Mouse (Mus musculus) stomach, embryonic 14.5 days (tissue): ENCODE results near the gene Ace. TPM values are rescaled to one million over a fixed set of nuclear protein-coding genes. Genes with fewer than 3 reads are reported as not detected.

Source experiments
- ATAC-seq: fragments of 200-750 bp; cut with Nextera tagmentation; 2 replicates; pipeline ENCODE4 v1.8.0; 2017; ENCODE audit warnings: low read depth, moderate TSS enrichment; ENCODE audit not compliant: insufficient number of reproducible peaks, insufficient read depth, low FRiP score
- H3K27ac ChIP-seq: fragments of 300-500 bp; sonication (generic); 2 replicates; pipeline ENCODE4 v1.5.1; 2014; ENCODE audit warnings: mild to moderate bottlenecking, low read length, moderate library complexity, mixed read lengths
- H3K27me3 ChIP-seq: fragments of 300-500 bp; sonication (generic); 2 replicates; pipeline ENCODE4 v1.6.1; 2014; ENCODE audit warnings: low read length, control low read depth, mixed read lengths; ENCODE audit not compliant: control insufficient read depth, insufficient read depth
- H3K36me3 ChIP-seq: fragments of 300-500 bp; sonication (generic); 2 replicates; pipeline ENCODE4 v1.6.1; 2014; ENCODE audit warnings: mild to moderate bottlenecking, control low read depth, low read length, moderate library complexity, mixed read lengths; ENCODE audit not compliant: control insufficient read depth, insufficient read depth
- H3K4me1 ChIP-seq: fragments of 300-500 bp; sonication (generic); 2 replicates; pipeline ENCODE4 v1.6.1; 2014; ENCODE audit warnings: low read length, control low read depth, mixed read lengths; ENCODE audit not compliant: control insufficient read depth, insufficient read depth
- H3K4me2 ChIP-seq: fragments of 300-500 bp; sonication (generic); replicated peaks from 2 replicates; pipeline ENCODE4 v1.6.1; 2014; ENCODE audit warnings: low read depth, low read length, control low read depth
- H3K4me3 ChIP-seq: fragments of 300-500 bp; sonication (generic); 2 replicates; pipeline ENCODE4 v1.5.1; 2014; ENCODE audit warnings: low read depth, low read length, control low read depth
- H3K9ac ChIP-seq: fragments of 300-500 bp; sonication (generic); replicated peaks from 2 replicates; pipeline ENCODE4 v1.6.1; 2014; ENCODE audit warnings: low read depth, mild to moderate bottlenecking, control low read depth, low read length, moderate library complexity, mixed read lengths
- H3K9me3 ChIP-seq: fragments of 300-500 bp; sonication (generic); 2 replicates; pipeline ENCODE4 v1.6.1; 2016; ENCODE audit warnings: low read depth, low read length, control low read depth; ENCODE audit not compliant: control insufficient read depth
- WGBS: fragments of 180-500 bp; shearing (Covaris S2); extraction: QIAGEN DNeasy Blood & Tissue Kit; methylation state at CpG from one replicate; pipeline ENCODE4 v1.1.7; 2014; 5-methylcytosine and 5-hydroxymethylcytosine counted together
- polyA plus RNA-seq: library from polyadenylated mRNA; unstranded; fragments of >200 nt; fragmentation: Nextera tagmentation; extraction: Ambion mirVana; gene quantifications from 2 replicates; pipeline ENCODE4 v1.2.1, GENCODE M21; 2014

Ace gene
- 0.72 and 0.80 TPM in 2 replicates for polyA plus RNA-seq

GRCm38 (mm10) chr11:105967741-105968574 is at the start of gene Ace:
Gene Ace, plus strand, starts transcription at chr11:105967945.
- H3K27me3 ChIP-seq, result peaks cover 9% of the 10 kb centered on the region; the same call in 1 of the 2 replicates
- no peaks in the 10 kb centered on the region for H3K4me1 ChIP-seq
- ATAC-seq, result peak; percentile 46
- no peaks in the 10 kb centered on the region for H3K9me3 ChIP-seq
- peak within 1 kb of the TSS; percentile 99 for H3K4me2 ChIP-seq
- no peak within 1 kb of the TSS for H3K27ac ChIP-seq
- H3K4me3 ChIP-seq, result peak within 1 kb of the TSS; percentile 56
- no peak within 1 kb of the TSS for H3K9ac ChIP-seq
- WGBS, result under 1% methylated on average over 65 of the region's 76 CpGs
- no peaks in the 10 kb centered on the region for H3K36me3 ChIP-seq

- no peak overlapping the region for H3K27ac ChIP-seq
- no peaks in the 10 kb centered on the region for H3K4me1 ChIP-seq
- no peaks in the 10 kb centered on the region for H3K27me3 ChIP-seq
- no peak overlapping the region for H3K4me2 ChIP-seq
- no peak for ATAC-seq
- H3K36me3 ChIP-seq, result peaks cover 24% of the 10 kb centered on the region
- H3K9me3 ChIP-seq, result no peaks in the 10 kb centered on the region
- no peak overlapping the region for H3K9ac ChIP-seq
- 70% methylated on average over 3 of the region's 3 CpGs for WGBS
- no peak overlapping the region for H3K4me3 ChIP-seq
Measured at GRCm38 (mm10) chr11:105920098-105920785, 47.5 kb upstream of the Ace start.

GRCm38 (mm10) chr11:105920836-105921235 is 46.9 kb upstream of the Ace start:
- H3K36me3 ChIP-seq, result peaks cover 24% of the 10 kb centered on the region
- H3K27ac ChIP-seq, result no peak overlapping the region
- ATAC-seq, result no peak
- no peak overlapping the region for H3K4me3 ChIP-seq
- H3K9ac ChIP-seq, result no peak overlapping the region
- WGBS, result 91% methylated on average over 2 of the region's 2 CpGs
- no peaks in the 10 kb centered on the region for H3K27me3 ChIP-seq
- H3K4me2 ChIP-seq, result no peak overlapping the region
- H3K4me1 ChIP-seq, result no peaks in the 10 kb centered on the region
- H3K9me3 ChIP-seq, result no peaks in the 10 kb centered on the region

GRCm38 (mm10) chr11:105921275-105921674 is 46.5 kb upstream of the Ace start:
- 89% methylated on average over 5 of the region's 5 CpGs for WGBS
- ATAC-seq, result no peak

GRCm38 (mm10) chr11:105922769-105923663 is 44.7 kb upstream of the Ace start:
- no peak overlapping the region for H3K27ac ChIP-seq
- H3K36me3 ChIP-seq, result peaks cover 24% of the 10 kb centered on the region
- WGBS, result 89% methylated on average over 20 of the region's 20 CpGs
- H3K9me3 ChIP-seq, result no peaks in the 10 kb centered on the region
- no peaks in the 10 kb centered on the region for H3K27me3 ChIP-seq
- no peak overlapping the region for H3K4me2 ChIP-seq
- no peak overlapping the region for H3K4me3 ChIP-seq
- no peak for ATAC-seq
- no peaks in the 10 kb centered on the region; the same call in 1 of the 2 replicates for H3K4me1 ChIP-seq
- H3K9ac ChIP-seq, result no peak overlapping the region

More at GRCm38 (mm10) chr11:105921275-105921674, 46.5 kb upstream of the Ace start:
- H3K36me3 ChIP-seq, result peaks cover 24% of the 10 kb centered on the region
- no peaks in the 10 kb centered on the region for H3K4me1 ChIP-seq
- no peaks in the 10 kb centered on the region for H3K27me3 ChIP-seq
- no peak overlapping the region for H3K4me2 ChIP-seq
- H3K9ac ChIP-seq, result no peak overlapping the region
- H3K27ac ChIP-seq, result no peak overlapping the region
- no peak overlapping the region for H3K4me3 ChIP-seq
- no peaks in the 10 kb centered on the region for H3K9me3 ChIP-seq

- no peaks in the 10 kb centered on the region; the same call in 1 of the 2 replicates for H3K4me1 ChIP-seq
- H3K36me3 ChIP-seq, result peaks cover 15% of the 10 kb centered on the region
- H3K4me3 ChIP-seq, result no peak overlapping the region
- no peaks in the 10 kb centered on the region for H3K9me3 ChIP-seq
- no peak overlapping the region for H3K9ac ChIP-seq
- 58% methylated on average over 14 of the region's 14 CpGs for WGBS
- no peak overlapping the region for H3K4me2 ChIP-seq
- H3K27me3 ChIP-seq, result no peaks in the 10 kb centered on the region
- ATAC-seq, result no peak
- H3K27ac ChIP-seq, result no peak overlapping the region
Measured at GRCm38 (mm10) chr11:105927065-105928030, 40.4 kb upstream of the Ace start.

- H3K9ac ChIP-seq, result no peak overlapping the region
- H3K4me1 ChIP-seq, result no peaks in the 10 kb centered on the region; the same call in 1 of the 2 replicates
- H3K4me3 ChIP-seq, result no peak overlapping the region
- H3K9me3 ChIP-seq, result no peaks in the 10 kb centered on the region
- ATAC-seq, result no peak
- no peak overlapping the region for H3K27ac ChIP-seq
- H3K4me2 ChIP-seq, result no peak overlapping the region
- 73% methylated on average over 5 of the region's 5 CpGs for WGBS
- no peaks in the 10 kb centered on the region for H3K27me3 ChIP-seq
- H3K36me3 ChIP-seq, result peaks cover 9% of the 10 kb centered on the region
Measured at GRCm38 (mm10) chr11:105928171-105928570, 39.6 kb upstream of the Ace start.
